Mouse (Mus musculus): ENCODE measurements around the gene Nfatc2. TPM values are rescaled to one million over a fixed set of nuclear protein-coding genes. Genes with fewer than 3 reads are reported as not detected.

The Nfatc2 gene
- total and polyA plus RNA-seq, 3 experiments: not detected

- Histone ChIP-seq H3K36me3 (ENCODE audit: control insufficient read depth in 1 of 2, insufficient read depth in 2 of 2, low read length in 2 of 2) (no peaks in the 10 kb centered on the region), H3K27me3 (ENCODE audit: control insufficient read depth in 1 of 2, insufficient read depth in 2 of 2, low read length in 2 of 2) (no peaks in the 10 kb centered on the region), H3K4me3 (ENCODE audit: control insufficient read depth in 1 of 2, insufficient read depth in 1 of 2, low read depth in 2 of 2, low read length in 2 of 2) (no peak overlapping the region), H3K9me3 (replicated peaks; ENCODE audit: insufficient read depth, low read length) (no peaks in the 10 kb centered on the region), H3K79me2 (ENCODE audit: control insufficient read depth, insufficient read depth, low read length, poor library complexity) (no peaks in the 10 kb centered on the region), H3K27ac (ENCODE audit: control insufficient read depth, low read depth, low read length) (no peak overlapping the region), H3K4me1 (ENCODE audit: control insufficient read depth in 1 of 2, insufficient read depth in 2 of 2, low read length in 2 of 2) (no peaks in the 10 kb centered on the region), H3K9ac (ENCODE audit: control insufficient read depth, low read depth, low read length, poor library complexity, severe bottlenecking) (no peak overlapping the region)
- TF ChIP-seq JUND (IDR thresholded peaks at IDR 0.05; ENCODE audit: low read depth, low read length) (no peak), NRF1 (IDR thresholded peaks at IDR 0.05; ENCODE audit: insufficient read depth, low read depth, low read length, poor library complexity, severe bottlenecking) (no peak), POLR2AphosphoS5 (IDR thresholded peaks at IDR 0.05; ENCODE audit: borderline replicate concordance, low read depth, low read length) (no peak), EP300 (IDR thresholded peaks at IDR 0.05; ENCODE audit: low read depth in 1 of 2, low read length in 2 of 2) (no peak), MEF2A (IDR thresholded peaks at IDR 0.05; ENCODE audit: extremely low read depth, insufficient replicate concordance, low read depth, low read length, poor library complexity, severe bottlenecking) (no peak), RAD21 (IDR thresholded peaks at IDR 0.05; ENCODE audit: low read depth, low read length) (no peak), TAL1 (IDR thresholded peaks at IDR 0.05; ENCODE audit: low read length) (no peak), MXI1 (IDR thresholded peaks at IDR 0.05; ENCODE audit: low read depth, low read length) (no peak), ETS1 (IDR thresholded peaks at IDR 0.05; ENCODE audit: low read depth, low read length) (no peak), MAZ (IDR thresholded peaks at IDR 0.05; ENCODE audit: low read depth, low read length) (no peak), POLR2A (IDR thresholded peaks at IDR 0.05; ENCODE audit: control insufficient read depth in 1 of 2, insufficient read depth in 1 of 2, low read depth in 1 of 2, low read length in 2 of 2, poor library complexity in 1 of 2) (no peak), CHD2 (IDR thresholded peaks at IDR 0.05; ENCODE audit: low read length) (no peak), MYC (IDR thresholded peaks at IDR 0.05; ENCODE audit: low read depth, low read length) (no peak), USF1 (IDR thresholded peaks at IDR 0.05; ENCODE audit: low read depth, low read length) (no peak), KAT2A (conservative IDR thresholded peaks at IDR 0.05; ENCODE audit: low read depth, low read length) (no peak), MAFK (IDR thresholded peaks at IDR 0.05; ENCODE audit: borderline replicate concordance, low read depth, low read length) (no peak), HCFC1 (IDR thresholded peaks at IDR 0.05; ENCODE audit: low read depth, low read length) (no peak), NELFE (IDR thresholded peaks at IDR 0.05; ENCODE audit: low read depth, low read length) (no peak)
- no peak for DNase-seq (ENCODE audit: low read depth, low spot score)
Measured at GRCm38 (mm10) chr2:168519589-168519988, 81.9 kb downstream of the Nfatc2 start.

DNA sequence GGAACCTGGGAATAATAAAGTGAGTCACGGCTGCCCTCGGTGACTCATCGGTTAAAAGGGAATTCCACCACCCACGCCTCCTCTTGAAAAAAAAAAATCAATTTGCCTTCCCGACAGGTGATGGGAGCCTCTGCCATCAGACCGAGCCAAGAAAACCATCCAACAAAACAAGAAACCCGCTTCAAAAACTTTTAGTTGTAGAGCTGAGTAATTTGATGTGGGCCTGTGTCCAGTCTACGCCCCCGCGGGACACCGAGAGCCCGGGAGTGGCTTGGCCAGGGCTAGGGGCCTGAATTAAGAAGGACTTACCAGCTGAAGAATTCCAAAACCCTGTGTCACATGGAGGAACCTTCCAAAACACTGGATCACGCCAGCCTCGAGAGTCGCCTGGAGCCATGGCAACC lies 83.2 kb downstream of the Nfatc2 start:
- DNase-seq (ENCODE audit: low read depth, low spot score): no peak
- Histone ChIP-seq H3K79me2 (ENCODE audit: control insufficient read depth, insufficient read depth, low read length, poor library complexity) (no peaks in the 10 kb centered on the region), H3K27me3 (ENCODE audit: control insufficient read depth in 1 of 2, insufficient read depth in 2 of 2, low read length in 2 of 2) (no peaks in the 10 kb centered on the region), H3K4me3 (ENCODE audit: control insufficient read depth in 1 of 2, insufficient read depth in 1 of 2, low read depth in 2 of 2, low read length in 2 of 2) (no peak overlapping the region), H3K4me1 (ENCODE audit: control insufficient read depth in 1 of 2, insufficient read depth in 2 of 2, low read length in 2 of 2) (no peaks in the 10 kb centered on the region), H3K9me3 (replicated peaks; ENCODE audit: insufficient read depth, low read length) (no peaks in the 10 kb centered on the region), H3K36me3 (ENCODE audit: control insufficient read depth in 1 of 2, insufficient read depth in 2 of 2, low read length in 2 of 2) (no peaks in the 10 kb centered on the region), H3K9ac (ENCODE audit: control insufficient read depth, low read depth, low read length, poor library complexity, severe bottlenecking) (no peak overlapping the region), H3K27ac (ENCODE audit: control insufficient read depth, low read depth, low read length) (no peak overlapping the region)
- no peak for TF ChIP-seq ZNF384 (IDR thresholded peaks at IDR 0.05; ENCODE audit: low read depth, low read length)
- TF ChIP-seq MAFK (IDR thresholded peaks at IDR 0.05; ENCODE audit: borderline replicate concordance, low read depth, low read length): no peak
- TF ChIP-seq E2F4 (IDR thresholded peaks at IDR 0.05; ENCODE audit: borderline replicate concordance, low read depth, low read length): no peak
- TF ChIP-seq CTCF (IDR thresholded peaks at IDR 0.05 in 2 of 3, conservative IDR thresholded peaks at IDR 0.05 in 1 of 3; ENCODE audit: control insufficient read depth in 1 of 3, insufficient read depth in 1 of 3, low read depth in 2 of 3, low read length in 3 of 3, poor library complexity in 1 of 3, severe bottlenecking in 1 of 3): no peak
- TF ChIP-seq TCF12 (IDR thresholded peaks at IDR 0.05; ENCODE audit: low read depth, low read length): no peak
- no peak for TF ChIP-seq SIN3A (IDR thresholded peaks at IDR 0.05; ENCODE audit: low read length)
- TF ChIP-seq UBTF (IDR thresholded peaks at IDR 0.05; ENCODE audit: borderline replicate concordance, insufficient read depth, low read depth, low read length): no peak
- no peak for TF ChIP-seq RCOR1 (IDR thresholded peaks at IDR 0.05; ENCODE audit: low read depth, low read length)
- TF ChIP-seq TAL1 (IDR thresholded peaks at IDR 0.05; ENCODE audit: low read length): no peak
- no peak for TF ChIP-seq MAZ (IDR thresholded peaks at IDR 0.05; ENCODE audit: low read depth, low read length)
- TF ChIP-seq POLR2AphosphoS2 (IDR thresholded peaks at IDR 0.05; ENCODE audit: low read length): no peak

Measured in MEL (cell line).